ENCODE assay signal across 21 mouse cellular contexts in genomic region chr1:121359680-121360079, GRCm38 (mm10).
"Had no signal": no experiment of that assay in that cellular context is flagged by ENCODE, and none has a peak within 500 bp of the region (broad histone marks: within the 10 kb centered on the region; RNA-seq: fewer than 3 reads in every experiment).

No protein-coding gene starts in this region.

- H3K4me2 ChIP-seq: kidney, embryonic 15.5 days; limb, embryonic 13.5 days; liver, embryonic 12.5 days; liver, embryonic 15.5 days; lung, embryonic 15.5 days; midbrain, embryonic 13.5 days had no signal

- ATAC-seq: liver, embryonic 12.5 days; midbrain, embryonic 13.5 days; midbrain, embryonic 16.5 days had no signal

- H3K9me3 ChIP-seq: kidney, embryonic 15.5 days; limb, embryonic 10.5 days; limb, embryonic 13.5 days; liver, embryonic 12.5 days; liver, embryonic 15.5 days; lung, embryonic 15.5 days; midbrain, embryonic 10.5 days; midbrain, embryonic 13.5 days had no signal

- H3K36me3 ChIP-seq: kidney, embryonic 15.5 days; limb, embryonic 10.5 days; limb, embryonic 13.5 days; liver, embryonic 12.5 days; liver, embryonic 15.5 days; lung, embryonic 15.5 days; midbrain, embryonic 10.5 days; midbrain, embryonic 13.5 days had no signal

- H3K27ac ChIP-seq: kidney, embryonic 15.5 days; limb, embryonic 10.5 days; limb, embryonic 13.5 days; liver, embryonic 12.5 days; liver, embryonic 15.5 days; lung, embryonic 15.5 days; midbrain, embryonic 10.5 days; midbrain, embryonic 13.5 days had no signal

- H3K9ac ChIP-seq: kidney, embryonic 15.5 days; limb, embryonic 13.5 days; liver, embryonic 12.5 days; liver, embryonic 15.5 days; lung, embryonic 15.5 days; midbrain, embryonic 13.5 days had no signal

- H3K4me1 ChIP-seq: kidney, embryonic 15.5 days; limb, embryonic 10.5 days; liver, embryonic 12.5 days; liver, embryonic 15.5 days; lung, embryonic 15.5 days; megakaryocyte, embryonic 14.5 days; midbrain, embryonic 10.5 days; midbrain, embryonic 13.5 days had no signal

- H3K4me3 ChIP-seq: kidney, embryonic 15.5 days; limb, embryonic 10.5 days; limb, embryonic 13.5 days; liver, embryonic 12.5 days; liver, embryonic 15.5 days; lung, embryonic 15.5 days; megakaryocyte, embryonic 14.5 days; midbrain, embryonic 10.5 days; midbrain, embryonic 13.5 days had no signal

- H3K27me3 ChIP-seq: kidney, embryonic 15.5 days; liver, embryonic 12.5 days; liver, embryonic 15.5 days; lung, embryonic 15.5 days; megakaryocyte, embryonic 14.5 days; midbrain, embryonic 13.5 days had no signal

- DNase-seq: kidney, adult 8-10 months; kidney, postnatal 14 days; kidney, postnatal 4 days; liver; lung, adult 18-20 months; lung, postnatal 10 days; lung, postnatal 36 days; right cerebral cortex, adult 18-20 months; right cerebral cortex, postnatal 14 days; right cerebral cortex, postnatal 4 days; thymus, postnatal 25 days had no signal
